Mouse (Mus musculus) liver, embryonic 14.5 days (tissue): ENCODE measurements at regions not wholly inside any gene's neighbourhood (a gene's known extent, or its start where the extent isn't known, plus 50 kb on each side); places are given as distances from the start of the nearest gene placed in this dataset.

Experiments used
- CTCF ChIP-seq: IDR thresholded peaks from 2 replicates; pipeline ENCODE4 v1.5.1; 2016; ENCODE audit warnings: antibody characterized with exemption, low read depth, control low read depth
- EP300 ChIP-seq: IDR thresholded peaks from 2 replicates; pipeline ENCODE4 v1.6.1; 2016; ENCODE audit warnings: antibody characterized with exemption, low read depth

GRCm38 (mm10) chr3:115788525-115788924 lies 73.7 kb upstream of the S1pr1 start:
- TF ChIP-seq CTCF (no peak), EP300 (no peak)
